Mouse (Mus musculus) cerebellum, adult 18-20 months (tissue): Measurements from ENCODE around the gene Ninj2.
A peak's percentile ranks its signal among the peaks of the same experiment; 100 is the strongest.

ENCODE experiments used
- DNase-seq, 2 experiments: peaks; one replicate each; pipeline ENCODE4 v3.0.0; 2021

Ninj2 gene

DNA sequence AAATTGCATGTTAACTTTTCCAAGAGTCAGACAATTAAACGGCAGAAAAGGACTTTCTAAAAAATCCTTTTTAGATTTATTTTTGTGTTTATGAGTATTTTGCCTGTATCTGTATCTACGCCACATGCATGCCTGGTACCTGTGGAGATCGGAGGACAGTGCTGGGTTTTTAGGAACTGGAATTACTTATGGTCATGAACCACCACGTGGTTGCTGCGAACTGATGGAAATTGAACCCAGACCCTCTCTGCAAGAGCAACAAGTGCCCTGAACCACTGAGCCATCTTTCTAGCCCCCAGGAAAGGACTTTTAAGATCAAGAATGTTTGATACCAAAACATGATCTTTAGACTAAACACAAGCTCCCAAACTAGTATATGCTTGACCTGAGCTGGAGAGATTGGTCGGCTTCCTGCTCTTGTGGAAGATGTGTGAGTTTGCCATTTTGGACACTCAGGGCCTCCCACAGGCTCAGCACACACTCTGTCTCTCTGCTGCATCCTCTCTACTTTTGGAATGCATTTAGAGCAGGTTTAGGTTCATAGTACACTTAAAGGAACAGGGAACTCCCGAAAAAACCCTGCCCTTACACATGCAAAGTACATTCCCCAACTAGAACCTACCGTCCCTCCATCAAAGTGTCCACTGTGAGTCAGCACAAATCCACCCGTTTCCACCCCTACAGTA, 1.1 kb downstream of the Ninj2 start:
- DNase-seq: no peak

GRCm38 (mm10) chr6:120095096-120095495, 1.9 kb downstream of the Ninj2 start:
- DNase-seq: no peak

DNA sequence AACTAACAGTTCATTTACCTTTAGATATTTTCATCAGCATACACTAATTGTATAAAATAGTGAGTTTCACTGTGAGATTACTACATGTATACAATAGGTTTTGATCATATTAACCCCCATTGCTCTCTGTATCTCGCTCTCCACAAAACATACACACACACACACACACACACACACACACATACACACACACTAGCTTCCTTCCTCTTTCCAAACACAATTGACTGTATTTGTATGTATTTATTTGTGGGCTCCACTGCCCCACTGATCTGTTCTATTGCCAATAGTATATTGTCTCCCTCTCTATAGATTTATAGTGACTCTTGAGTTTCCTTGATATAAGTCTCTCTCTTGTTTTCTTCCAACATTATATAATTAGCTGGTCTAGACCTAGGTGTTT, 2.4 kb downstream of the Ninj2 start:
- no peak for DNase-seq

DNA sequence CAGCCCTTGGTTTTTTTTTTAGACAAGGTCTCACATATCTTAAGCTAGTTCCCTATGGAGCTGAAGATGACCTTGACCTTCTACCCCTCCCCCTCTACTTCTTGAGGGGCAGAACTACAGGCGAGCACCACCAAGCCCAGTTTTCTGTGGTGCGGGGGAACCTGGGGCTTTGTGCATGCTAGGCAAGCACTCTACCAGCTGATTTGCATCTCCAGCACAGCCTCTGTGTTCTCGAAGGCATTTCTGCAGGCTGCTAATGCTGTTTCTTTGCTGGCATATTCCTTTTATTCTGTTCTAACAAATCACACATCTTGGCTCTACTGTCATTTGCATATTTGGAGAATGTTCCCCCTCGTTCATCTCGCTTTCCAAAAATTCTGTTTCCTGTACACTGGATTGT, 6.2 kb downstream of the Ninj2 start:
- DNase-seq: no peak

DNA sequence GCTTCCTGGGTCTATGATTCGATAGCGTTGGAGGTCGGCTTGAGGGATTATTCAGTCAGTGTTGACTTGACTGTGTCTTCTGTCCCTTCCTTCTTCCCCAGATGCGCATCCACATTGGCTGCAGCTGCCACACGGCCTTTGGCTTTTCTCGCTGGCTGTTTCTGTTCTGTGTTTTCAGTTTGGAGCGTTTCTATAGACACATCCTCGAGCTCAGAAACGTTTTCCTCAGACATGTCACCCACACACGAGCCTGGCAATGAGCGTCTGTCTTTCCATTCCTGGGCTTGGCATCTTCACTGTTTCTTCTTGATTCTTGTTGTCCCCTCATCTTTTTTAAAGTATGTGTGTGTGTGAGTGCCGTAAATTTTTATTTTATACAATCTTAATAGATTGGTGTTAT, 8.1 kb downstream of the Ninj2 start:
- no peak for DNase-seq

- DNase-seq: no peak
Observed at GRCm38 (mm10) chr6:120101996-120102395, 8.8 kb downstream of the Ninj2 start.

GRCm38 (mm10) chr6:120103104-120103503, 10.0 kb downstream of the Ninj2 start:
- no peak for DNase-seq

DNA sequence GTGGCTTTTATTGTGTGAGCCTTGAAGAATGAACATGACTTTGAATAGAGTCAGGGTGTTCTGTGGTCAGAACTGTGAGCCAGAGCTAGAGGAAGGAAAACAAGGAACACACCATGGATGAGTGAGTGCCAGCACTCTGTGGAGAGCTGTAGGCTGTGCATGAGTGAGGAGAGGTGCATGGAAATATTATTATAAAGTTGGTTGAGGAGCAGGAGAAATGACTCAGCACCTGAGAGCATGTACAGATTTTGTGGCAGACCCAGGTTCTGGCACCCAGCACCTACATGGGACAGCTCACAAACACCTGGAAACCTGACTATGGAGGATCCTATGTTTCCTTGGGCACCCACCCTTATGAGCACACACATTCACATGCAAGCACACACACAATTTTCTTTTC, 11.9 kb downstream of the Ninj2 start:
- DNase-seq: no peak

DNA sequence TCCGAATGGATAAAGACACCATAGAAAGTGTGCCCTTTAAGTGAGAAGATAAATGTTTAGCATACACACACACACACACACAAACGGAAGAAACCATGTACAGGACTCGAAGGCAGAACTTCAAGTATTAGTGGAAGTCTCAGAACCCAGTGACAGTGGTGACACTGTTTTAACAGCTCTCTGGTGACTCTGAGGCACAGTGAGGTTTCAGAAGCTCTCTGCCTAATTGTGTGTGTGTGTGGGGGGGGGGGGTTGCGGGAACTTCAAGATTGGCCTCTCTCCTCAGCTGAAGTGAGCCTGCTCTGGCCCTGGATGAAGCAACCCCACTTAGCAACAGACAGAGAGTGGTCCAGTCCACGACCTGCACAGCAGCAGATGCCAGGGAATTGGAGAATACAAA, 14.4 kb downstream of the Ninj2 start:
- DNase-seq: no peak

DNA sequence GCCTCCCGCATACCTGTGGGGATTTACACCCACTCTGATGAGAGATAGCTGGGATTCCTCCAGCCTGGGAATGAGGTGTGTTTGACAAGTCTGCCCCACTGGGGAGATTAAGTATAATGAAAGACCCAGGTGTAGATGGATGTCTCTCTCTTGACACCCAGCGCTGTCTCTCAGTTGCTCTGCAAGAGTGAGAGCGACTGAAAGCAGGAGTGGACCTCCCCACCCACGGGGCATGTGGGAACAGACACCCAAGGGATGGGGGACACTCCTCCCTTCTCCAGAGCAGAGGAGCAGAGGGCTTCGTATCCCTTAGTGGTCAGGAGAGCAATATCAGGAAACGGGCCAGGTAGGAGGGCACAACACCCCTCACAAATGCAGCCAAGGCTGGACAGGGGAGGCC, 14.9 kb downstream of the Ninj2 start:
- no peak for DNase-seq

DNA sequence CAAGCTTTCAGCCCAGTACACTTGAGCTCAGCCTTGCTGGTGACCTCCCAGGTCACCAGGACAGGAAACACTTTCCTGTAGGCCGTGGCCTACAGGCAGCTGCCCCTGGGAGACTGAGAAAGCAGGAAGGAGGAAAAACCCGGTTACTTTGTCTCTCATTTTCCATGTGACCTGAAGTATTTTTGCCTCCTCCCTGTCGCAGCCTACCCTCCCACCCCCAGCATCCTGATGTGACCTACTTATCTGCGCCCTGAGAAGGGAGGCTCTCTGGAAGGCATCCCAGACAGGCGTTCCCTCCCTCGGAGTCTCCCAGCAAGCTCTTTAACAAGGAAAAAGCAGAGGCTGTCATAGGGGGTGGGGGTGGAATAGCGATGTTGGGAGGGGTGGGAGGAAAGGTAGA, 16.0 kb downstream of the Ninj2 start:
- peak; percentile 21 to 39 for DNase-seq

DNA sequence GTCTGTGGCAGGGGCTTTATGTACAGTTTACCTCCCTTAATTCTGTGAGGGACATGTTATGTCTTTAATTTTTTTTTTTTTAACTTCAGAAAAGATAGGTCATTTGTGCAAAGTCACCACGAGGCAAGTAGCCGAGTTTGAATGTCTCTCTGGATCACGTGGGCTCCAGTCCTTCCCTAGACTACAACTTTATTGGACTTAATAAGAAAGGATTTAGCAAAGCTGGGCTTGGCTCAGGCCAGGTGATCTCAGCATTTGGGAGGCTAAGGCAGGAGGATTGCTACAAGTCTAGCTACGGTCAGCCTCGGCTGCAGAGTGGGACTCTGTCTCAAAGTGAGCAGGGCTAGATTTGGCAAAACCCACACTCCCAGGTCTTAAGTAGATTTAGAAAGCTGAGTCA, 16.8 kb downstream of the Ninj2 start:
- DNase-seq: no peak

- no peak for DNase-seq
Observed at GRCm38 (mm10) chr6:120110738-120111409, 17.7 kb downstream of the Ninj2 start.

GRCm38 (mm10) chr6:120111410-120111783, 18.2 kb downstream of the Ninj2 start:
- no peak for DNase-seq

GRCm38 (mm10) chr6:120111984-120112803, 19.0 kb downstream of the Ninj2 start:
- peak; percentile 12 to 29 for DNase-seq

- DNase-seq: no peak
Observed at GRCm38 (mm10) chr6:120113856-120114255, 20.7 kb downstream of the Ninj2 start.

- DNase-seq: no peak
Observed at GRCm38 (mm10) chr6:120114271-120114670, 21.1 kb downstream of the Ninj2 start.

DNA sequence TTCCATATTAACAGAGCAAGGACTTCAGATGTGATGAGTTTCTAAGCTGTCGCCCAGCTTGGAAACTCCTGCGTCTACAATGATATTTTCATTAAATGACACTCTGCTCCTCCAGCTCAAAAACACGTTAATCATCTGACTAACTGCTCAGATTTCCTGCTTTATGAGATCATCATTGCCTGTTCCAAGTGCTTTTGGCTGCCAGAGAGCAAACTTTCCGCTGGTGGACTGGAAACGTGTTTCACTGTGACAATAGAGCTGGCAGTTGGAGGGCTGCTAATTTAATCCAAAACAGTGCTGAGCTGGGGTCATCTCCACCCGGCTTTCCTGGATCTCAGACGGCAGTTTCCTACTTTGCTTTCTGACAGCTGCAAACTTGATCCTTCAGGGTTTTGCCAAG, 21.5 kb downstream of the Ninj2 start:
- DNase-seq: no peak

DNA sequence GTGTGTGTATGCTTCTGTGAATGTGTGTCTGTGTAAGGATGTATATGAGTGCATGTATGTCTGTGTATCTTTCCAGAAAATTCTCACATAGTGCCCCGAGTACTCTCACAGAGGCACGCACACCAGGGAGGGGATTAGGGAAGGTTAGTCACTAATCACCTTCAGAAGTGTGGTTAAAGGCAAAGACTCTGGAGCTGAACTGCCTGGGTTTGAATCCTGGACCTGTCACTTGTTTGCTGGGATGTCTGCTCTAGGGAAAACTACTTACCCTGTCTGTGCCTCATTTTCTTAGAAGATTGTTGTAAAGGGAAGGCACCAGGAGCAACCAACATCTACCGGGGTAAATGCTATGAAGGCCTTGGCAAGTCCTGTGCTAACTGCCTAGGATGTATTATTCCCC, 22.3 kb downstream of the Ninj2 start:
- DNase-seq: no peak

GRCm38 (mm10) chr6:120119824-120120223, 26.7 kb downstream of the Ninj2 start:
- DNase-seq: no peak

DNA sequence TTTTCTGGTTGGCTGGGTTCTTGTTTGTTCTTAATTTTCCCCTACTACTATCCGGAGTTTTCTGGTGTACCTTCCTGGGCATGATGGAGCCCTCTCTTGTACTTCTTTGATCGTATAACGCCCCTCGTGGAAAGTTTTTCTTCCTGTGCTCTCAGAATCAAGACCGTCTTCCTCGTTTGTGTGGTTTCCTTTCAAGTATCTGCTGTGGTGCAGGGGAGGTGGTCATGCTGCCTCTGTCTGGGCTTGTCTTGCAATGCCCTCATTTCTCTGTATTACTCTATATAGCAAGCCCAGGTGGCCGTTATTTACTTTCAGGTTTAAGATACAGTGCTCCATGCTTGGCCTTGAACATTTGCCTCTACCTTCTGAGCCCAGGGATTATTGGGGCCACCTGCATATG, 31.5 kb downstream of the Ninj2 start:
- no peak for DNase-seq

DNA sequence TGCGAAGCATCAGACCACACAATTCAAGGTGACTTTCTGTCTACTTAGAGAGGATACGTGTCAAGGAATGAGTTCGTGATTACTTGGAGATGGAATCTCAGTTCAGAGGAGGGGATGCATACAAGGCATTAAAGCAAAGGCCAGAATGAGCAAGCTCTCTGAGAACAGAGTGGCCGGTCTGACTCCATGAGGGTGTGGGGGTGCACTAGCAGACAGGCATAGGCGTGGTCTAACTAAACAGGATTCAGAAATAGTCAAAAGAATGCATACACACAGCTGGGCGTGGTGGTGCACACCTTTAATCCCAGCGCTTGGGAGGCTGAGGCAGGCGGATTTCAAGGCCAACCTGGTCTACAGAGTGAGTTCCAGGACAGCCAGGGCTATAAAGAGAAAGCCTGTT, 33.3 kb downstream of the Ninj2 start:
- DNase-seq: no peak

GRCm38 (mm10) chr6:120127321-120127720, 34.2 kb downstream of the Ninj2 start:
- DNase-seq: no peak

- DNase-seq: no peak
Observed at GRCm38 (mm10) chr6:120134748-120135147, 41.6 kb downstream of the Ninj2 start.
